Mouse (Mus musculus) hindbrain, embryonic 15.5 days (tissue): ENCODE measurements around the gene Mff. TPM values are rescaled to one million over a fixed set of nuclear protein-coding genes. Genes with fewer than 3 reads are reported as not detected.

Experiments
- ATAC-seq: fragments of 200-750 bp; cut with Nextera tagmentation; 2 replicates; pipeline ENCODE4 v1.8.0; 2017; ENCODE audit warnings: low read depth, moderate number of reproducible peaks, moderate TSS enrichment; ENCODE audit not compliant: low FRiP score
- H3K27ac ChIP-seq: fragments of 300-500 bp; sonication (generic); replicated peaks from 2 replicates; pipeline ENCODE4 v1.5.1; 2015; ENCODE audit warnings: mild to moderate bottlenecking, inconsistent platforms
- H3K27me3 ChIP-seq: fragments of 300-500 bp; sonication (generic); 2 replicates; pipeline ENCODE4 v1.6.1; 2015; ENCODE audit warnings: control low read depth, inconsistent platforms
- H3K36me3 ChIP-seq: fragments of 300-500 bp; sonication (generic); 2 replicates; pipeline ENCODE4 v1.6.1; 2015; ENCODE audit warnings: control low read depth, inconsistent platforms
- H3K4me1 ChIP-seq: fragments of 300-500 bp; sonication (generic); replicated peaks from 2 replicates; pipeline ENCODE4 v1.6.1; 2015; ENCODE audit warnings: control low read depth, inconsistent platforms
- H3K4me2 ChIP-seq: fragments of 300-500 bp; sonication (generic); 2 replicates; pipeline ENCODE4 v1.6.1; 2015; ENCODE audit warnings: moderate library complexity, mild to moderate bottlenecking, inconsistent platforms
- H3K4me3 ChIP-seq: fragments of 300-500 bp; sonication (generic); 2 replicates; pipeline ENCODE4 v1.5.1; 2015; ENCODE audit warnings: mild to moderate bottlenecking, inconsistent platforms
- H3K9ac ChIP-seq: fragments of 300-500 bp; sonication (generic); 2 replicates; pipeline ENCODE4 v1.6.1; 2015; ENCODE audit warnings: inconsistent platforms
- H3K9me3 ChIP-seq: fragments of 300-500 bp; sonication (generic); 2 replicates; pipeline ENCODE4 v1.6.1; 2016; ENCODE audit warnings: control low read depth, inconsistent platforms
- WGBS: fragments of 180-500 bp; shearing (Covaris S2); methylation state at CpG from one replicate; pipeline ENCODE4 v1.1.7; 2015; 5-methylcytosine and 5-hydroxymethylcytosine counted together
- polyA plus RNA-seq: library from polyadenylated mRNA; unstranded; fragments of >200 nt; fragmentation: Nextera tagmentation; extraction: Ambion mirVana; gene quantifications from 2 replicates; pipeline ENCODE4 v1.2.1, GENCODE M21; 2015

The Mff gene
- polyA plus RNA-seq, 1 experiment from 2014 or later = 374 TPM

GRCm38 (mm10) chr1:82743962-82744361 lies 19.3 kb downstream of the Mff start:
- 86% methylated on average over 3 of the region's 3 CpGs for WGBS
- no peak for ATAC-seq
- peaks cover 21% of the 10 kb centered on the region for H3K36me3 ChIP-seq

GRCm38 (mm10) chr1:82746408-82746807 lies 21.7 kb downstream of the Mff start:
- ATAC-seq = no peak
- WGBS = 83% methylated on average over 4 of the region's 4 CpGs
- no peaks in the 10 kb centered on the region for H3K9me3 ChIP-seq

More at GRCm38 (mm10) chr1:82743962-82744361, 19.3 kb downstream of the Mff start:
- no peak overlapping the region for H3K9ac ChIP-seq
- no peaks in the 10 kb centered on the region for H3K27me3 ChIP-seq
- no peaks in the 10 kb centered on the region for H3K4me1 ChIP-seq
- H3K9me3 ChIP-seq = no peaks in the 10 kb centered on the region
- H3K4me3 ChIP-seq = no peak overlapping the region
- no peak overlapping the region for H3K4me2 ChIP-seq
- no peak overlapping the region for H3K27ac ChIP-seq

GRCm38 (mm10) chr1:82747714-82748452 lies 23.2 kb downstream of the Mff start:
- H3K36me3 ChIP-seq = peaks cover 26% of the 10 kb centered on the region
- no peak overlapping the region for H3K27ac ChIP-seq
- no peak overlapping the region for H3K9ac ChIP-seq
- ATAC-seq = no peak
- no peak overlapping the region for H3K4me2 ChIP-seq
- H3K9me3 ChIP-seq = no peaks in the 10 kb centered on the region
- H3K4me3 ChIP-seq = no peak overlapping the region
- H3K4me1 ChIP-seq = no peaks in the 10 kb centered on the region
- H3K27me3 ChIP-seq = no peaks in the 10 kb centered on the region
- WGBS = 90% methylated on average over 2 of the region's 2 CpGs

More at GRCm38 (mm10) chr1:82746408-82746807, 21.7 kb downstream of the Mff start:
- Histone ChIP-seq H3K27me3 (no peaks in the 10 kb centered on the region), H3K27ac (no peak overlapping the region), H3K9ac (no peak overlapping the region), H3K4me2 (no peak overlapping the region), H3K36me3 (peaks cover 26% of the 10 kb centered on the region), H3K4me1 (no peaks in the 10 kb centered on the region), H3K4me3 (no peak overlapping the region)

- Histone ChIP-seq H3K36me3 (peaks cover 19% of the 10 kb centered on the region), H3K27ac (no peak overlapping the region), H3K4me1 (no peaks in the 10 kb centered on the region), H3K9ac (no peak overlapping the region), H3K4me3 (no peak overlapping the region), H3K4me2 (no peak overlapping the region), H3K27me3 (no peaks in the 10 kb centered on the region), H3K9me3 (no peaks in the 10 kb centered on the region)
- ATAC-seq = no peak
- WGBS = 96% methylated on average over 1 of the region's 1 CpGs
Measured at GRCm38 (mm10) chr1:82759520-82759919, 34.8 kb downstream of the Mff start.

- Histone ChIP-seq H3K36me3 (0 out of 2 replicates have a peak, but pooled peaks cover 6% of the 10 kb centered on the region), H3K4me2 (no peak overlapping the region), H3K9me3 (no peaks in the 10 kb centered on the region), H3K9ac (no peak overlapping the region), H3K4me3 (no peak overlapping the region), H3K27ac (no peak overlapping the region), H3K27me3 (no peaks in the 10 kb centered on the region), H3K4me1 (no peaks in the 10 kb centered on the region)
- no peak for ATAC-seq
- WGBS = 95% methylated on average over 8 of the region's 8 CpGs
Measured at GRCm38 (mm10) chr1:82761454-82762169, 36.9 kb downstream of the Mff start.

GRCm38 (mm10) chr1:82762274-82762673 lies 37.6 kb downstream of the Mff start:
- Histone ChIP-seq H3K4me2 (no peak overlapping the region), H3K4me1 (no peaks in the 10 kb centered on the region), H3K36me3 (0 out of 2 replicates have a peak, but pooled peaks cover 6% of the 10 kb centered on the region), H3K4me3 (no peak overlapping the region), H3K27ac (no peak overlapping the region), H3K9ac (no peak overlapping the region), H3K9me3 (no peaks in the 10 kb centered on the region), H3K27me3 (no peaks in the 10 kb centered on the region)
- no peak for ATAC-seq
- WGBS = 91% methylated on average over 1 of the region's 1 CpGs

- H3K4me2 ChIP-seq = no peak overlapping the region
- H3K4me3 ChIP-seq = no peak overlapping the region
- H3K27ac ChIP-seq = no peak overlapping the region
- WGBS = 87% methylated on average over 1 of the region's 1 CpGs
- no peaks in the 10 kb centered on the region for H3K27me3 ChIP-seq
- H3K36me3 ChIP-seq = no peaks in the 10 kb centered on the region
- no peak for ATAC-seq
- H3K4me1 ChIP-seq = no peaks in the 10 kb centered on the region
- no peak overlapping the region for H3K9ac ChIP-seq
- H3K9me3 ChIP-seq = no peaks in the 10 kb centered on the region
Measured at GRCm38 (mm10) chr1:82766227-82766626, 41.5 kb downstream of the Mff start.

GRCm38 (mm10) chr1:82766641-82767040 lies 42.0 kb downstream of the Mff start:
- Histone ChIP-seq H3K27ac (no peak overlapping the region), H3K4me1 (no peaks in the 10 kb centered on the region), H3K9ac (no peak overlapping the region), H3K4me3 (no peak overlapping the region), H3K4me2 (no peak overlapping the region), H3K36me3 (no peaks in the 10 kb centered on the region), H3K27me3 (no peaks in the 10 kb centered on the region), H3K9me3 (no peaks in the 10 kb centered on the region)
- no peak for ATAC-seq
- 86% methylated on average over 4 of the region's 4 CpGs for WGBS

- no peaks in the 10 kb centered on the region for H3K27me3 ChIP-seq
- ATAC-seq = no peak
- H3K36me3 ChIP-seq = no peaks in the 10 kb centered on the region
- no peak within 1 kb of the TSS for H3K4me2 ChIP-seq
- H3K27ac ChIP-seq = no peak within 1 kb of the TSS
- no peaks in the 10 kb centered on the region for H3K4me1 ChIP-seq
- H3K9me3 ChIP-seq = no peaks in the 10 kb centered on the region
- 79% methylated on average over 5 of the region's 5 CpGs for WGBS
- no peak within 1 kb of the TSS for H3K9ac ChIP-seq
- no peak within 1 kb of the TSS for H3K4me3 ChIP-seq
Measured at GRCm38 (mm10) chr1:82768269-82768668, 43.6 kb downstream of the Mff start, which contains the start of gene Tm4sf20. TSS of gene Tm4sf20 (minus strand) at chr1:82768461.

- Histone ChIP-seq H3K4me2 (no peak within 1 kb of the TSS), H3K27ac (no peak within 1 kb of the TSS), H3K9me3 (no peaks in the 10 kb centered on the region), H3K9ac (no peak within 1 kb of the TSS), H3K27me3 (no peaks in the 10 kb centered on the region), H3K4me1 (no peaks in the 10 kb centered on the region), H3K36me3 (no peaks in the 10 kb centered on the region), H3K4me3 (no peak within 1 kb of the TSS)
- no peak for ATAC-seq
- 91% methylated on average over 13 of the region's 15 CpGs for WGBS
Measured at GRCm38 (mm10) chr1:82771022-82771586, 46.4 kb downstream of the Mff start, which contains the start of gene Gm47791. TSS of gene Gm47791 (minus strand) at chr1:82771243.

- WGBS = 90% methylated on average over 4 of the region's 4 CpGs
- Histone ChIP-seq H3K27me3 (no peaks in the 10 kb centered on the region), H3K4me3 (no peak overlapping the region), H3K9ac (no peak overlapping the region), H3K4me1 (no peaks in the 10 kb centered on the region), H3K4me2 (no peak overlapping the region), H3K9me3 (no peaks in the 10 kb centered on the region), H3K36me3 (no peaks in the 10 kb centered on the region), H3K27ac (no peak overlapping the region)
- no peak for ATAC-seq
Measured at GRCm38 (mm10) chr1:82772428-82772827, 47.7 kb downstream of the Mff start.

- H3K4me1 ChIP-seq = no peaks in the 10 kb centered on the region
- no peak overlapping the region for H3K27ac ChIP-seq
- H3K9ac ChIP-seq = no peak overlapping the region
- no peaks in the 10 kb centered on the region for H3K9me3 ChIP-seq
- no peaks in the 10 kb centered on the region for H3K36me3 ChIP-seq
- 76% methylated on average over 5 of the region's 5 CpGs for WGBS
- no peak overlapping the region for H3K4me2 ChIP-seq
- no peak overlapping the region for H3K4me3 ChIP-seq
- H3K27me3 ChIP-seq = no peaks in the 10 kb centered on the region
- no peak for ATAC-seq
Measured at GRCm38 (mm10) chr1:82773208-82773607, 48.5 kb downstream of the Mff start.
